Comparison of ENCODE assay signal across 17 mouse cellular contexts in genomic region chr10:80194441-80194840, GRCm38 (mm10). TPM values are rescaled to one million over a fixed set of nuclear protein-coding genes. Genes with fewer than 3 reads are reported as not detected.
A peak's percentile ranks its signal among the peaks of the same experiment; 100 is the strongest.
DNase-seq lines count a peak whose midpoint lies in the region; ATAC-seq and TF ChIP-seq lines count a peak whose summit lies in the region.
"Had no signal": no experiment of that assay in that cellular context is flagged by ENCODE, and none has a peak within 500 bp of the region (broad histone marks: within the 10 kb centered on the region; RNA-seq: fewer than 3 reads in every experiment).

No protein-coding gene starts in this region.

- H3K4me1 ChIP-seq in hindbrain, embryonic 11.5 days (replicated peaks; ENCODE audit: control insufficient read depth, insufficient read depth, low read length) = peaks cover 15% of the 10 kb centered on the region
- no peaks in the 10 kb centered on the region for H3K4me1 ChIP-seq in hindbrain, postnatal 0 days (ENCODE audit: insufficient read depth, low read length)
- peaks cover 32% of the 10 kb centered on the region for H3K4me1 ChIP-seq in limb, embryonic 10.5 days

- intact Hi-C loops in left cerebral cortex, postnatal 4 days (cut with DNase I) = loop anchor here (5.0 kb wide), 1 partner anchor 33 kb away; the partner anchor contains the start of gene Mum1

- H3K4me2 ChIP-seq in hindbrain, embryonic 11.5 days (replicated peaks; ENCODE audit: low read depth, low read length) = no peak overlapping the region
- H3K4me2 ChIP-seq in hindbrain, postnatal 0 days (ENCODE audit: low read depth, low read length) = no peak overlapping the region
- H3K4me2 ChIP-seq: stomach, embryonic 15.5 days had no signal

- H3K4me3 ChIP-seq in hindbrain, embryonic 11.5 days (ENCODE audit: low read depth, low read length) = no peak overlapping the region
- no peak overlapping the region for H3K4me3 ChIP-seq in hindbrain, postnatal 0 days (ENCODE audit: low read length)
- no peak overlapping the region for H3K4me3 ChIP-seq in limb, embryonic 10.5 days
- H3K4me3 ChIP-seq: stomach, embryonic 15.5 days had no signal

- peaks cover 2% of the 10 kb centered on the region; the same call in 1 of the 2 replicates for H3K27me3 ChIP-seq in hindbrain, embryonic 11.5 days (ENCODE audit: control insufficient read depth, insufficient read depth, low read length)
- peaks cover 4% of the 10 kb centered on the region; the same call in 1 of the 2 replicates for H3K27me3 ChIP-seq in hindbrain, postnatal 0 days (ENCODE audit: insufficient read depth, low read length)
- peaks cover 49% of the 10 kb centered on the region for H3K27me3 ChIP-seq in limb, embryonic 10.5 days (ENCODE audit: low read depth, poor library complexity, severe bottlenecking)

- no peaks in the 10 kb centered on the region for H3K36me3 ChIP-seq in hindbrain, embryonic 11.5 days (ENCODE audit: control insufficient read depth, insufficient read depth, low read length)
- no peaks in the 10 kb centered on the region for H3K36me3 ChIP-seq in hindbrain, postnatal 0 days (ENCODE audit: insufficient read depth, low read length)
- 0 out of 2 replicates have a peak, but pooled peaks cover under 1% of the 10 kb centered on the region for H3K36me3 ChIP-seq in limb, embryonic 10.5 days
- H3K36me3 ChIP-seq: G1E; stomach, embryonic 15.5 days had no signal

- peak overlapping the region; percentile 47 for H3K27ac ChIP-seq in hindbrain, embryonic 11.5 days (ENCODE audit: low read depth, low read length)
- H3K27ac ChIP-seq in hindbrain, postnatal 0 days = no peak overlapping the region
- H3K27ac ChIP-seq in limb, embryonic 10.5 days = 0 out of 2 replicates have a peak overlapping the region, but pooled peaks have one; percentile 11
- H3K27ac ChIP-seq: stomach, embryonic 15.5 days had no signal

- no peak overlapping the region for H3K9ac ChIP-seq in hindbrain, embryonic 11.5 days (ENCODE audit: low read depth, low read length)
- no peak overlapping the region for H3K9ac ChIP-seq in hindbrain, postnatal 0 days (replicated peaks; ENCODE audit: low read length)
- H3K9ac ChIP-seq: stomach, embryonic 15.5 days had no signal

- ATAC-seq in hindbrain, embryonic 11.5 days (ENCODE audit: low FRiP score) = no peak
- no peak for ATAC-seq in hindbrain, postnatal 0 days

- no peak for TF ChIP-seq CTCF in hindbrain, postnatal 0 days (IDR thresholded peaks at IDR 0.05; ENCODE audit: low read depth)

- H3K9me3 ChIP-seq in hindbrain, embryonic 11.5 days (ENCODE audit: control insufficient read depth, low read length) = no peaks in the 10 kb centered on the region
- no peaks in the 10 kb centered on the region for H3K9me3 ChIP-seq in hindbrain, postnatal 0 days (ENCODE audit: low read length)
- H3K9me3 ChIP-seq in limb, embryonic 10.5 days (replicated peaks) = no peaks in the 10 kb centered on the region
- H3K9me3 ChIP-seq: G1E; stomach, embryonic 15.5 days had no signal

- DNase-seq in hindbrain, embryonic 11.5 days (ENCODE audit: low spot score) = no peak
- DNase-seq in hindbrain, postnatal 0 days (ENCODE audit: low spot score) = no peak
- peak; percentile 63 for DNase-seq in retina, postnatal 1 day
- DNase-seq in retina, embryonic 14.5 days (ENCODE audit: low spot score) = no peak
- DNase-seq in limb, embryonic 10.5 days (ENCODE audit: low spot score) = no peak
- no peak for DNase-seq in left cerebral cortex, postnatal 4 days
- no peak for DNase-seq in ovary, postnatal 14 days (ENCODE audit: low spot score)
- DNase-seq: cerebellum, postnatal 10 days; gastrocnemius, postnatal 25 days; kidney, adult 9 months; kidney, postnatal 4 days; liver; lung, adult 2 months; thymus, adult 2 months had no signal

- WGBS in hindbrain, embryonic 11.5 days = 51% methylated on average over 8 of the region's 8 CpGs
- 47% methylated on average over 8 of the region's 8 CpGs for WGBS in hindbrain, postnatal 0 days
- 65% methylated on average over 8 of the region's 8 CpGs for WGBS in limb, embryonic 10.5 days

RNA-seq across cellular contexts. Expression of gene Efna2, which starts 15.2 kb away (rescaled TPM):
- 24.8 and 34.2 TPM in 2 replicates for polyA plus RNA-seq in hindbrain, embryonic 11.5 days (2014; fragmentation: Nextera tagmentation; extraction: Ambion mirVana)
- 24.0 and 32.8 TPM in 2 replicates for total RNA-seq in hindbrain, postnatal 0 days (2014; rRNA removed)
- 23.2 and 23.8 TPM in 2 replicates for polyA plus RNA-seq in hindbrain, postnatal 0 days (2015; fragmentation: Nextera tagmentation; extraction: Ambion mirVana)
- 63.1 and 66.8 TPM in 2 replicates for polyA plus RNA-seq in limb, embryonic 10.5 days (2016; fragmentation: Nextera tagmentation; extraction: Ambion mirVana)
- total RNA-seq in left cerebral cortex, postnatal 4 days (2021) = 10 to 100 TPM; 25.5 to 28.6 TPM
- total RNA-seq: G1E; neutrophil, adult 5-6 weeks had no signal

RNA-seq across cellular contexts. Expression of gene 1600002K03Rik, which starts 21.7 kb away (rescaled TPM):
- 7.6 and 9.4 TPM in 2 replicates for polyA plus RNA-seq in hindbrain, embryonic 11.5 days (2014; fragmentation: Nextera tagmentation; extraction: Ambion mirVana)
- 2.6 and 3.2 TPM in 2 replicates for total RNA-seq in hindbrain, postnatal 0 days (2014; rRNA removed)
- 4.3 and 4.4 TPM in 2 replicates for polyA plus RNA-seq in hindbrain, postnatal 0 days (2015; fragmentation: Nextera tagmentation; extraction: Ambion mirVana)
- polyA plus RNA-seq in limb, embryonic 10.5 days (2016; fragmentation: Nextera tagmentation; extraction: Ambion mirVana) = 8.7 and 13.1 TPM in 2 replicates
- 1 to 10 TPM; 6.0 to 6.1 TPM for total RNA-seq in left cerebral cortex, postnatal 4 days (2021)

RNA-seq across cellular contexts. Expression of gene Cirbp, which starts 28.7 kb away (rescaled TPM):
- polyA plus RNA-seq in hindbrain, embryonic 11.5 days (2014; fragmentation: Nextera tagmentation; extraction: Ambion mirVana) = 83.4 and 90.4 TPM in 2 replicates
- 257 and 261 TPM in 2 replicates for total RNA-seq in hindbrain, postnatal 0 days (2014; rRNA removed)
- polyA plus RNA-seq in hindbrain, postnatal 0 days (2015; fragmentation: Nextera tagmentation; extraction: Ambion mirVana) = 730 and 732 TPM in 2 replicates
- 90.7 and 129 TPM in 2 replicates for polyA plus RNA-seq in limb, embryonic 10.5 days (2016; fragmentation: Nextera tagmentation; extraction: Ambion mirVana)
- total RNA-seq in left cerebral cortex, postnatal 4 days (2021) = 100 to 1,000 TPM; 211 to 228 TPM

RNA-seq across cellular contexts. Expression of gene Mum1, which starts 31.8 kb away (rescaled TPM):
- 49.4 and 57.3 TPM in 2 replicates for polyA plus RNA-seq in hindbrain, embryonic 11.5 days (2014; fragmentation: Nextera tagmentation; extraction: Ambion mirVana)
- 41.5 and 49.3 TPM in 2 replicates for total RNA-seq in hindbrain, postnatal 0 days (2014; rRNA removed)
- 45.8 and 45.9 TPM in 2 replicates for polyA plus RNA-seq in hindbrain, postnatal 0 days (2015; fragmentation: Nextera tagmentation; extraction: Ambion mirVana)
- 122 and 128 TPM in 2 replicates for polyA plus RNA-seq in limb, embryonic 10.5 days (2016; fragmentation: Nextera tagmentation; extraction: Ambion mirVana)
- total RNA-seq in left cerebral cortex, postnatal 4 days (2021) = 10 to 100 TPM; 53.9 to 55.2 TPM

RNA-seq across cellular contexts. Expression of gene Midn, which starts 46.4 kb away (rescaled TPM):
- 66.7 and 67.1 TPM in 2 replicates for polyA plus RNA-seq in hindbrain, embryonic 11.5 days (2014; fragmentation: Nextera tagmentation; extraction: Ambion mirVana)
- total RNA-seq in hindbrain, postnatal 0 days (2014; rRNA removed) = 146 and 172 TPM in 2 replicates
- polyA plus RNA-seq in hindbrain, postnatal 0 days (2015; fragmentation: Nextera tagmentation; extraction: Ambion mirVana) = 14.7 and 15.8 TPM in 2 replicates
- 26.2 and 27.1 TPM in 2 replicates for polyA plus RNA-seq in limb, embryonic 10.5 days (2016; fragmentation: Nextera tagmentation; extraction: Ambion mirVana)
- 100 to 1,000 TPM; 158 to 163 TPM for total RNA-seq in left cerebral cortex, postnatal 4 days (2021)
